Mouse (Mus musculus) liver, adult 2 months (tissue): ENCODE data around the gene Gm281.

ENCODE experiments used
- CTCF ChIP-seq: fragments of 200-500 bp; IDR thresholded peaks from 2 replicates; pipeline ENCODE4 v1.5.1; 2011; ENCODE audit warnings: low read depth, low read length, control low read depth
- POLR2A ChIP-seq: fragments of 200-500 bp; IDR thresholded peaks from 2 replicates; pipeline ENCODE4 v1.6.1; 2011; ENCODE audit warnings: low read length, control low read depth; ENCODE audit not compliant: insufficient read depth; ENCODE audit errors: extremely low read depth

DNA sequence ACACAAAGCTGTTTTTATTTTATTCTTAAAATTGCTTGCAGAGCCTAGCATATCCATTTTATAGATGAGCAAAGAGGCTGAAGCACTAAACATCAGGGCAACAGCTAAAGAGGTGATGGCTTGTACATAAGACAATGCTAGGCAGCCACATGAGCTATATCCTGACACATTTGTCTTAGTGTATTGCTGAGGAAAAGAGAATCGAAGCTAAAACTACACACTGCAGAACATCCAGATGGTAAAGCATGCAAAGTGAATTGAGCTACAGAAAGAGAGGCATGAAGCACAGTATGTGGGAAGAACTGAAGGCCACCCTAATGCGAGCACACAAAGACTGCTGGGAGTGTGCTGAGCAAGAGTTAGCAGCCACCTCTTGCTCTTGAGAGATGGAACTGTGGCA lies 143.1 kb downstream of the Gm281 start:
- TF ChIP-seq CTCF (no peak), POLR2A (no peak)
